Mouse (Mus musculus) G1E (cell line): ENCODE results near the gene Gab3. TPM values are rescaled to one million over a fixed set of nuclear protein-coding genes. Genes with fewer than 3 reads are reported as not detected.

ENCODE experiments used
- ATAC-seq: 2 replicates; pipeline ENCODE4 v1.8.0; 2016; ENCODE audit warnings: mild to moderate bottlenecking; ENCODE audit not compliant: insufficient number of reproducible peaks, poor library complexity, low FRiP score, severe bottlenecking; ENCODE audit errors: extremely low read depth
- DNase-seq: peaks from one replicate; pipeline ENCODE4 v3.0.0; 2012; ENCODE audit warnings: low spot score
- H3K27me3 ChIP-seq: 2 replicates; pipeline ENCODE4 v1.6.1; 2012; ENCODE audit warnings: mild to moderate bottlenecking, low read length, inconsistent platforms; ENCODE audit not compliant: insufficient read depth
- H3K36me3 ChIP-seq: replicated peaks from 2 replicates; pipeline ENCODE3; 2012; ENCODE audit warnings: mild to moderate bottlenecking, inconsistent platforms
- H3K4me1 ChIP-seq: 2 replicates; pipeline ENCODE4 v1.6.1; 2012; ENCODE audit warnings: low read depth, low read length, inconsistent platforms, mixed read lengths; ENCODE audit not compliant: insufficient read depth
- H3K4me3 ChIP-seq: 2 replicates; pipeline ENCODE4 v1.5.1; 2012; ENCODE audit warnings: low read depth, mild to moderate bottlenecking, inconsistent platforms, low read length, moderate library complexity, mixed read lengths
- H3K9me3 ChIP-seq: replicated peaks from 2 replicates; pipeline ENCODE4 v1.6.1; 2012; ENCODE audit warnings: inconsistent platforms
- CTCF ChIP-seq: IDR thresholded peaks from 2 replicates; pipeline ENCODE4 v1.5.1; 2012; ENCODE audit warnings: low read depth, low read length, inconsistent platforms, mixed read lengths
- GATA1 ChIP-seq: IDR thresholded peaks from 2 replicates; pipeline ENCODE4 v1.6.1; 2012; ENCODE audit warnings: borderline replicate concordance, low read length, inconsistent platforms, mixed read lengths
- GATA2 ChIP-seq: IDR thresholded peaks from 2 replicates; pipeline ENCODE4 v1.6.1; 2012; ENCODE audit warnings: low read depth, low read length, inconsistent platforms, borderline replicate concordance
- POLR2AphosphoS5 ChIP-seq: IDR thresholded peaks from 2 replicates; pipeline ENCODE4 v1.6.1; 2012; ENCODE audit warnings: low read depth, low read length, inconsistent platforms; ENCODE audit not compliant: insufficient replicate concordance
- TAL1 ChIP-seq: conservative IDR thresholded peaks from 2 replicates; pipeline ENCODE4 v1.6.1; 2012; ENCODE audit warnings: low read depth, low read length, inconsistent platforms, mixed read lengths
- polyA plus RNA-seq: library from polyadenylated mRNA; stranded (reverse); fragments of >175 nt; gene quantifications from 2 replicates; pipeline ENCODE4 v1.2.3, GENCODE M21; 2012
- total RNA-seq, 2 experiments: library from RNA; stranded (forward) in 1 of 2; stranded (reverse) in 1 of 2; fragments of 200-1000 nt in 1 of 2; fragments of >200 nt in 1 of 2; fragmentation: Nextera tagmentation in 1 of 2; gene quantifications; 2 replicates each; pipeline ENCODE4 v1.2.3; 2014 to 2017

Gab3 gene
- total and polyA plus RNA-seq, 3 experiments, result 0.37 to 7.8 (median 2.9) TPM

DNA sequence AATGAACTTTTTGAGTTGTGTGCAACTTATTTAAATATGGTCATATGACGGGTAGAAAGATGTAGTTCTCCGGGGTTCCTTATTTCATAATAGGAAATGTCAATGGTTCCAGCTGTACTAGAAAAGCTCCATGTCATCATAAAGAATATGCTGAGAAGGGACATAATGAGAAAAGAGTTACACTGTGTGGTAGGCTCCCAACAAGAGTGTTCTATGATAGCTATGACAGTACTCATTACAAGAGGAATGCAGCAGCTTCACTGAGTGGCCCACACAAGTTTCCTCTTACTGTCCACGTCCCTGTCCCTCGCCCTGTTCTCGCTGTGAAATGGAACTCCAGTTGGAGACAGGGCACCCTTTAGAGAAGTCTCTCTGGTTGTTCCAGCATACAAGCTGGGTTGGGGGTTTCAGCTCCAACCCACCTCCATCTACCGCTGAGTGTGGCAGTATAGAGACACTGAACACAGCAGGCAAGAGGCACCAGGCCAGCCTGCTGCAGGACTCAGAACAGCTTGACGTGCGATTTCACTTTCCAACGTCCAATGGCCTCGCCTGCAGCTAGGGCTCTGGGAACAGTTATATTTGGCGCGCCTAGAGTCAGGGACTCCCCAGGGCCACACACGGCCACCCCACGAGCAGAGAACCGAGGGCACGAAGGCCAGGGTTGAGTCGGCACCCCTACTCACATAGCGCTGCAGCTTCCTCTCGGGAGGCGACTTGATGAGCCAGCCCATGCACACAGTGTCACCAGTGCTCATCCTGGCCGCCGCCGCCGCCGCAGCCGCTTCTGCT is 1.1 kb downstream of the Gab3 start:
- DNase-seq (no peak), ATAC-seq (peak; percentile 52; the same call in 1 of the 2 replicates)
- TF ChIP-seq GATA1 (no peak), TAL1 (no peak), POLR2AphosphoS5 (no peak), GATA2 (no peak), CTCF (no peak)
- H3K36me3 ChIP-seq, result no peaks in the 10 kb centered on the region
- no peaks in the 10 kb centered on the region for H3K27me3 ChIP-seq
- peaks cover 9% of the 10 kb centered on the region for H3K4me1 ChIP-seq
- H3K4me3 ChIP-seq, result peak overlapping the region; percentile 77
- H3K9me3 ChIP-seq, result no peaks in the 10 kb centered on the region

- peaks cover 9% of the 10 kb centered on the region for H3K4me1 ChIP-seq
- H3K9me3 ChIP-seq, result no peaks in the 10 kb centered on the region
- DNase-seq, result no peak
- no peaks in the 10 kb centered on the region for H3K27me3 ChIP-seq
- no peak for ATAC-seq
- no peaks in the 10 kb centered on the region for H3K36me3 ChIP-seq
- H3K4me3 ChIP-seq, result no peak overlapping the region
- TF ChIP-seq TAL1 (no peak), CTCF (no peak), GATA2 (no peak), POLR2AphosphoS5 (no peak), GATA1 (no peak)
Measured at GRCm38 (mm10) chrX:75082351-75082750, 2.9 kb downstream of the Gab3 start.

DNA sequence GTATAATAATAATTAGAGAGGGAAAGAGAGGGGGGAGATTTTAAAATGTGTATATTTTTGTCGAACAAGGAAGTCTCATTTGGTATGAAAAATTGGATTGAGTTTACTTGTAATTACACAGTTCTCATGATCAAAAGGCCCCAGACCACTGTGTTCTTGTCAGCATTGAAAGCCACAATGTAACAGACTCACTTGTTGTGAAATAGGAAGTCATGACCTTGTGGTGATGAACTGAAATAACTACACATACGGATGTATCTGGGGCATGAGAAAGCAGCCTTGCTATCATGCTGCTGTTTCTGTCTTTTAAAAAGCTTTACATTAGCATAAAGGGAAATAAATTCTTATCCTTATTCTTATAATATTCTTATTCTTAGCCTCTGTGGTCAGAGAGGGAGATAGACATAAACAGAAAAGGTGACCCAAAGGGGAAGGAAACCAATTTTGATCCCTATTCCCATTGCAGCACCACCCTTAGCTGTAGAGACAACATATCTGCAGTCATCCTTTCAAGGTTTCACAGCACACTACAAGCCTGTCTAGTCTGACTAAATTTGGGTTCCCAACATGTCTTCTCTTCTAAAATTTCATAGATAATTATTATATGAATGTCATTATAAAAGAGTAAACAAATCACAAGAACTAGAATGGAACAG is 29.0 kb downstream of the Gab3 start:
- Histone ChIP-seq H3K4me3 (no peak overlapping the region), H3K4me1 (no peaks in the 10 kb centered on the region), H3K9me3 (no peaks in the 10 kb centered on the region), H3K27me3 (no peaks in the 10 kb centered on the region), H3K36me3 (no peaks in the 10 kb centered on the region)
- ATAC-seq, result no peak
- DNase-seq, result no peak
- TF ChIP-seq TAL1 (no peak), POLR2AphosphoS5 (no peak), CTCF (no peak), GATA2 (no peak), GATA1 (no peak)

- TF ChIP-seq GATA1, result no peak
- Histone ChIP-seq H3K27me3 (no peaks in the 10 kb centered on the region), H3K9me3 (no peaks in the 10 kb centered on the region), H3K4me3 (no peak overlapping the region), H3K36me3 (no peaks in the 10 kb centered on the region), H3K4me1 (no peaks in the 10 kb centered on the region)
- ATAC-seq (no peak), DNase-seq (no peak)
Measured at GRCm38 (mm10) chrX:75046921-75047635, 38.2 kb downstream of the Gab3 start.

DNA sequence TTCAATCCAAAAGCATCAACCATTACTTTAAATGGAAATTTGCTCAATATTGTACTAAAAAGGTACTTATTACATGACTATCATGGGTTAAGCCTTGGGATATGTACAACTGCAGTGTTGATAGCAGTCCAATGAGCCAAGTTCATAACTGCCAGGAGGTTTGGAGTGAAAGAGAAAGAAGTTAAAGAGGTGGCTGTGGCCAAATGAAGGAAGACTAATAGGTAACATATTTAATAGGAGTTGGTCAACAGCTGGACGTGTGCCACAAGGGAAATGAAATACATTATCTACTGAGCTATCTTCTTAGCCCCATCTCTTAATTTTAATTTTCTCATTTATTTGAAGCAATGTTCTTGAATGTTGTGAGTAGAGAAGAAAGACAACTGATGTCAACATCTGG is 39.3 kb downstream of the Gab3 start:
- Histone ChIP-seq H3K27me3 (no peaks in the 10 kb centered on the region), H3K4me1 (no peaks in the 10 kb centered on the region), H3K4me3 (no peak overlapping the region), H3K9me3 (no peaks in the 10 kb centered on the region), H3K36me3 (no peaks in the 10 kb centered on the region)
- no peak for TF ChIP-seq POLR2AphosphoS5
- TF ChIP-seq TAL1, result no peak
- TF ChIP-seq GATA1, result no peak
- no peak for TF ChIP-seq CTCF
- no peak for TF ChIP-seq GATA2
- no peak for DNase-seq
- no peak for ATAC-seq

- no peak for TF ChIP-seq CTCF
- no peak for TF ChIP-seq POLR2AphosphoS5
- no peak for TF ChIP-seq TAL1
- TF ChIP-seq GATA2, result no peak
- H3K27me3 ChIP-seq, result no peaks in the 10 kb centered on the region
- no peak for ATAC-seq
- no peak for DNase-seq
- no peaks in the 10 kb centered on the region for H3K36me3 ChIP-seq
- no peak overlapping the region for H3K4me3 ChIP-seq
- H3K9me3 ChIP-seq, result no peaks in the 10 kb centered on the region
- no peaks in the 10 kb centered on the region for H3K4me1 ChIP-seq
Measured at GRCm38 (mm10) chrX:75044595-75044994, 40.7 kb downstream of the Gab3 start.

GRCm38 (mm10) chrX:75036626-75037025 is 48.6 kb downstream of the Gab3 start:
- TF ChIP-seq GATA1 (no peak), TAL1 (no peak), POLR2AphosphoS5 (no peak), GATA2 (no peak), CTCF (no peak)
- H3K27me3 ChIP-seq, result no peaks in the 10 kb centered on the region
- DNase-seq, result no peak
- no peaks in the 10 kb centered on the region for H3K9me3 ChIP-seq
- no peaks in the 10 kb centered on the region for H3K4me1 ChIP-seq
- no peak overlapping the region for H3K4me3 ChIP-seq
- H3K36me3 ChIP-seq, result no peaks in the 10 kb centered on the region
- ATAC-seq, result no peak
